Mouse (Mus musculus) right cerebral cortex, adult 2 months (tissue): Measurements from ENCODE around the gene Ext2.

Experiments used
- DNase-seq, 2 experiments: peaks; one replicate each; pipeline ENCODE4 v3.0.0; 2021 to 2022; ENCODE audit warnings: low spot score in 2 of 2

Gene Ext2

GRCm38 (mm10) chr2:93739044-93739569 is 83.3 kb downstream of the Ext2 start:
- DNase-seq: no peak

GRCm38 (mm10) chr2:93737146-93737545 is 85.2 kb downstream of the Ext2 start:
- DNase-seq: no peak

DNA sequence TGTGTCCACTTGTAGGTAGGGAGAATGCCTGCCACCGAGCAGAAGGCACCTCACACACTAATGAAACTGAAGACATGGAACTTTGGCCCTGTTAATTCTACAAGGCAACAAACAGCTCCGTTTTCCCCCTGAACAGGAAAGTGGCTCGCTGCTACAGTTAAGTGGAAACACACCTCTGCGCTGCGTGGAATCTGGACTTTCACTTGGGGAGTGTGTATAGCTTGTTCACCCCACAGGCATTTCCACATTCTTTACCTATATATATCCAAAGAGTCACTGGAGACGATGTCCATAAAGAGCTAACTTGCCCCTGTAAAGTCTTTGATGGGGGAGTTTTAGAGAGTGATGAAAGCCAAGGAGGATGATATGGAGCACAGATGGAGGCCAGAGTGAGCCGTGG is 89.7 kb downstream of the Ext2 start:
- no peak for DNase-seq

DNA sequence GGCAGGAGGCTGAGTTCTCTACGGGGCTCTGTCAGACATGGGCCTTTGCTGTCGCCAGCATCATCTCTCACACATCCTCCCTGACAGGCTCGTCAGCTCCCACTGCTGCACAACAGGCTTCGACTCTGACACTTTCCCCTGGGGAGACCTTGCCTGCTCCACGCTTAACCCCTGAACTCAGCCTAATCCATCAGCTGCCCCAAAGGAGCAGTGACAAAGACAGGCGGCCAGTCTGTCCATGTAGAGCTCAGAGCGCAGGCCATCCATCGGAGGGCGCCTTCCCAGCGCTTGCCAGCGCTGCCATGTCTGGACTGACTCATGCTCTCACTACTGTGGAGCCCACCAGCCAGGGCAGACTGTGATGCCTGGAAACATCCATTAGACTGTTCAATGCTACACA is 92.8 kb downstream of the Ext2 start:
- DNase-seq: no peak

DNA sequence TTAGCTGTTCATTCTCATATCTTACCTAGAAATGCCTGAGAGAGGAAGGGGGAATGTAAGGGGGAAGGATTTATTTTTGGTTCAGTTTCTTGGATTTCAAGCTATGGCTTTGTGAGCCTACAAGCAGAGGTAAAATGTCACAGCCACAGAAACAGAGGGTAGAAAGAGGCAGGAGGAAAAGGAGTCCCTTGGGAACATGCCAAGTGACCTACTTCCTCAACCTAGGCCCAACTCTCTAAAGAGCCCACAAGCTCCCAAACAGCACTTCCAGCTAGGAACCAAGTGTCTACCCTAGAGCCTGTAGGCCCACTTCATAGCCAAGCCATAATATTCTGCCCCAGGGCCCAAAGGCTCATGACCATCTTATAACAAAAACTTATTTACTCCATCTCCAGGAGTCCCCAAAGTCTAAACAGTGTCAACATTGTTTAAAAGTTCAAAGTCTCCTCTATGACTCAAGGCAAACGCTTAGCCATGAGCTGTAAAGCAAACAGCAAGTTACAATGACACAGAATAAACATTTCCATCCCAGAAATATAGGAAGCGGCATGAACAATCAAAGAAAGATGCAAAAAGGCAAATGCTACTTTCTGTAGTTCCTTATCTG is 99.1 kb downstream of the Ext2 start:
- no peak for DNase-seq

DNA sequence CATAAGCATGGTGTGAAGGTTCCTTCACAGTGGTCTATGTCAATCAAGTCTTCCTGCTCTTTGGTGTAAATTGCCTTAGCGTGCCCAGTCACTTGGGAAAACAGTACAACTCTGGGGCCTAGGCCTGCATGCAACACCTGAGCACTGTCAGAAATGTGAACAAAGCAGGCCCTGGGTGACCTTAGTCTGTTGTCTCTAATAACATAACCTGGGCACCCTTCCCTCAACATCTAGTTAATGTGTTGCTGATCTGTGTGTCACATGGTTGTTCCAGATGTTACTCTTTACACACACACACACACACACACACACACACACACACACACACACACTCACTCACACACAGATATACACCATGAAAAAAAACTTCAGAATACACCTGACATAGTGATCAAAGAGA is 101.4 kb downstream of the Ext2 start:
- no peak for DNase-seq

- no peak for DNase-seq
These were observed 102.3 kb downstream of the Ext2 start for GRCm38 (mm10) chr2:93719792-93720675.

- DNase-seq: no peak
These were observed 109.1 kb downstream of the Ext2 start for GRCm38 (mm10) chr2:93713267-93713666.

DNA sequence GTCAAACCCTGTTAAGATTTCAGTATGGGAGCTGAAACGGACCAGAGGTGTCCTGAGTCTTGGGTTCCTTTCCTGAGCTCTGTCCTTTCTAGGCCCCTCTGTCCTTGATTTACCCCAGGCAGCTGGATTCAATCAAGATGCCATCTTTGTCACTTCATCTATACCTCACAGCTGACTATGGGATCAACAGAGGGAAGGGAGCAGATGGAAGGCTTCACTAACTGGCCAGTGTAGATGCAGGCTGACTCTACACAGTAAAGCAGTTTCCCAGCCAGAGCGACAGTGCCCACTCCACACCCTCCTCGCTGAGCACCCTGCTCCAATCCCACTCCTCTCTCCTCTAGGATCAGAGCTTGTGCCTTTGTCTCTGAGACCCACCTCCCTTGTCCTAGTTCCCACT is 110.9 kb downstream of the Ext2 start:
- DNase-seq: no peak

DNA sequence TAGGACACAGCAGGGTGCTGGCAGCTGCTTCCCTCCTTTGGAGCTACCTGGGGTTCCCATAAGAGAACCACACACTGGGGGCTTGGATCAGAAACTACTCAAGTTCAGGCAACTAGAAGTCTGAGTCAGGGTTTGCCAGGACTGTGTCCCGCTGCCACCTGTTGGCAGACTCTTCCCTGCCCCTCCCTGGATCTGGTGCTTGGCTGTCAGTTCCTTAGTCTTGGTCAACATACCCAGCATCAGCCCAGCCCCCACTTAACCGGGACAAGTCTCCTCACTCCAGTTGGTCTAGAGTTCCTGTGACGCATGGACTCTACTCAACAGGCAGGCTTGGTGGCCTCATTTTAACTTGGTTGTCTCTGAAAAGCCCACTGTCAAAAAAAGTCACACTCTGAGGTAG is 112.7 kb downstream of the Ext2 start:
- DNase-seq: no peak

DNA sequence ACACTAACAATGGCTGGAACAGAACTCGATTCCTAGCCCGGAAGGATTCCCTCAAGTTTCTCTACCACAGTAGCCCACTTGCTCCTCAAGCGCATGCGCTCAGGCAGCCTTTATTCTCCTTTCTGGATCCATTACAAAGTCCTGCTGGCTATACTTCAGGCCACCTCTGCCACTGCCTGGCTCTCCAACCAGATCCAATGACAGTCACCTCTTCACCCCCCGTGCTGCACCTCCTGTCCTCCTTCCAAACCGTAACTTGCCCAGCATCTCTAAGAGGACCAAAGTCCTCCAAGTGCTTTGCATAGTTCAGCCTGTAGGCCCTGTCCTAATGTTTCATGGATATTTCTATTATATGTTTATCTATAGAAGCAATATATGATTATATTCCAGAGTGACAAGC is 113.1 kb downstream of the Ext2 start:
- no peak for DNase-seq

GRCm38 (mm10) chr2:93706825-93707224 is 115.5 kb downstream of the Ext2 start:
- DNase-seq: no peak

GRCm38 (mm10) chr2:93706407-93706806 is 116.0 kb downstream of the Ext2 start:
- no peak for DNase-seq

DNA sequence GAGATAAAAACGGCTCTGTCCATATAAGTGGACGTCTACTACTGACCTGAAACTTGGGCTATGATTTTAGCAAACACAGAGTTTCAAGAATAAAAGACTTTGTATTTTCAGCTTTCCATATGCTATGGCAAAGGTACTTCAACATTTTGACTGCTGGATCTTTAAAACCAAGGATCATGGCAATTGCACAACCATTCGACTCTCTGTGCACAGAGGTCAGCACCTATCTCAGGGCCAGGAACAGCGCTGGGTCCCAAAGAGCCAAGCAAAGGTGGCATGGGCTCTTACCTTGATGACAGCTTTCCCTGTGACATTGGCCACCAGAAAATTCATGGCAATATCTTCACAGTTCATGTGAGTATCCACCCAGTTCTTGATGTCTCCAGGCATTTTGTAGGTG is 118.2 kb downstream of the Ext2 start:
- no peak for DNase-seq

DNA sequence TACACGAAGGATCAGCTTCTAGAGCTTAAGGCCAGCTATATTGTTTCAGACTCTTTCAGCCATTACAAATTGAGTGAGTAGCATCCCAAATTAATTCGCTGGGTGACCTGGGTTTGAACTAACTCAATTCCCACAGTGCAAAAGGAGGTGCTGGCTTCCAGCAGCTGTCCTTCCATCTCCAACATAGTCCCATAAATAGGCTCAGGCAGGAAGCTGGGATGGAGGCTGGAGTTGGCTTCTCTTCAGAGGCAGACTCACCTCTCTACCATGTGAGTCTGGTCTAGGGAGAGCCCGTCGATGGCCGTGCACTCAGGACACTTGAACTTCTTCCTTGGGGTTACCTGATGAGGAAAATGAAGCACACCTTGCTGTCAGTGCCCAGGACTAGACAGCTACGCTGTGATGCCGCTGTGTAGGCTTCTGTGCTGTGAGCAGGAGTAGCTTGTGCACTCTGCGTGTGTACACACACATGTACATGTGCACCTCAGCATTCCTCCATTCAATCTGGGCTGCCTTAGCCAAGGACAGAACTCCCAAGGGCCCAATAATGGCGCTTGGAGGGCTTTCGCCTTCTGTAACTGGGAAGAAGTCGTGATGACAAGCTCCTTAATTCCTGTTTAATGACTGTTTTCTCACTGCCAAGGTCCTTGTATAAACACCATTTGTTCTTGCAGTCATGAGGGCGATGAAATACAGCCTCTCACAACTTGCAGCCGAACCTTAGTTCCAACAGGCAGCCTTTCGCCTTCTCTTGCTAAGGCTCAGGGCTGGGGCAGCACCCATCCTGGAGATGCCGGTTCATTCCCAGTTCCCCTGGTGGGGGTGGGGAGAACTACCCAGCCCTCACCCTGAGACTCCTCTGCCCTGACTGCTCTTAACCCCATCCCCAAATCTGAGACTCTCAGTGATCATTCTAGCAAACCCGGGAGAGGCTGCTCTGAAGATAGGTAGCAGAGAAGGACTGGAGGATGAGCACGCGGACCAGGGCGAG is 119.1 kb downstream of the Ext2 start:
- DNase-seq: no peak

DNA sequence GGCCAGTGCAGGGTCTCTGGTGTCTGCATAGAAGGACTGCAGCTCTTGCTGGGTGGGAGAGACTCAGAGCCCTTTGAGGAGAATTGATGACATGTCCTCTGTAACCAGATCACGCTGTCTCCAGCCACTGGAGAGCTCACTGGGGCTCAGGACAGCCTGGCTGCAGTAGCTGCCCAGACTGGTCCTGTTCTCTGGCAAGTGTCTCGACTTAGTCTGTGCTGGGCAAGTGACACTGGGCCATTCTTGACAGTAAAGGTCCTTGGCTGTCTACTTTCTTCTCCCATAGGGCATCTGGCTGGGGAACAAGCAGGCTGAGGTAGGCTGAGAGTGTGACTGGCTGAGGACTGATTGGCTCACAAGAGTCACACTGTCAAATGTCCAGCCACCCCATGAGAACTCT is 123.0 kb downstream of the Ext2 start:
- DNase-seq: no peak

- no peak for DNase-seq
These were observed 126.2 kb downstream of the Ext2 start for GRCm38 (mm10) chr2:93696181-93696641.

DNA sequence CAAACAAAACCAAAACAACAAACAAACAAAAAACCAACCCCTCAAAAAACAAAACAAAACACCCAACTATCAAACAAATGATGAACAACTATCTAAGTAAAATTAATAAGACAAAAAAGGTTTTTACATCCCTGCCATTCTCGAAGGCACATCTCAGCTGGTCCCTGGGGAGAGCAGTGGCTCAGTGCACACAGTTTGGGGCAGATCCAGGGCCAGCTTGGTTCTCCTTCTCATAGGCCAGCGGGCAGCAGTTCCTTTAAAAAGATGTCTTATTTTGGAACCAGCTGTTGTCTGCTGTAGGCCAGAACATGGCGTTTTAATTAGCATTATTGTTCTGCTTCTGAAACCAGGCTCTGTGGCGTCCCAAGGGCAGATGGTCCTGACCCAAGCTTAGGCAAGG is 129.3 kb downstream of the Ext2 start:
- DNase-seq: no peak

GRCm38 (mm10) chr2:93690064-93690930 is 132.1 kb downstream of the Ext2 start:
- no peak for DNase-seq

- peak in 1 of 2 experiments; percentile 18 for DNase-seq
These were observed 138.7 kb downstream of the Ext2 start for GRCm38 (mm10) chr2:93683674-93684073.
